Mouse (Mus musculus) embryonic fibroblast, embryonic 13.5 days (primary cell): ENCODE measurements at regions not wholly inside any gene's neighbourhood (a gene's known extent, or its start where the extent isn't known, plus 50 kb on each side); places are given as distances from the start of the nearest gene placed in this dataset.
A peak's percentile ranks its signal among the peaks of the same experiment; 100 is the strongest.

Experiments used
- H3K27ac ChIP-seq: 2 replicates; pipeline ENCODE4 v1.5.1; 2012; ENCODE audit warnings: low read length, control low read depth, inconsistent platforms; ENCODE audit not compliant: insufficient read depth
- H3K4me1 ChIP-seq: 2 replicates; pipeline ENCODE4 v1.6.1; 2011; ENCODE audit warnings: low read length; ENCODE audit not compliant: control insufficient read depth, insufficient read depth
- H3K4me3 ChIP-seq: 2 replicates; pipeline ENCODE4 v1.5.1; 2011; ENCODE audit warnings: mild to moderate bottlenecking, control low read depth, low read length; ENCODE audit not compliant: insufficient read depth
- CTCF ChIP-seq: IDR thresholded peaks from 2 replicates; pipeline ENCODE4 v1.5.1; 2011; ENCODE audit warnings: mild to moderate bottlenecking, control low read depth, low read length, moderate library complexity, borderline replicate concordance; ENCODE audit not compliant: insufficient read depth
- POLR2A ChIP-seq: IDR thresholded peaks from 2 replicates; pipeline ENCODE4 v1.6.1; 2011; ENCODE audit warnings: low read depth, mild to moderate bottlenecking, control low read depth, low read length, moderate library complexity

DNA sequence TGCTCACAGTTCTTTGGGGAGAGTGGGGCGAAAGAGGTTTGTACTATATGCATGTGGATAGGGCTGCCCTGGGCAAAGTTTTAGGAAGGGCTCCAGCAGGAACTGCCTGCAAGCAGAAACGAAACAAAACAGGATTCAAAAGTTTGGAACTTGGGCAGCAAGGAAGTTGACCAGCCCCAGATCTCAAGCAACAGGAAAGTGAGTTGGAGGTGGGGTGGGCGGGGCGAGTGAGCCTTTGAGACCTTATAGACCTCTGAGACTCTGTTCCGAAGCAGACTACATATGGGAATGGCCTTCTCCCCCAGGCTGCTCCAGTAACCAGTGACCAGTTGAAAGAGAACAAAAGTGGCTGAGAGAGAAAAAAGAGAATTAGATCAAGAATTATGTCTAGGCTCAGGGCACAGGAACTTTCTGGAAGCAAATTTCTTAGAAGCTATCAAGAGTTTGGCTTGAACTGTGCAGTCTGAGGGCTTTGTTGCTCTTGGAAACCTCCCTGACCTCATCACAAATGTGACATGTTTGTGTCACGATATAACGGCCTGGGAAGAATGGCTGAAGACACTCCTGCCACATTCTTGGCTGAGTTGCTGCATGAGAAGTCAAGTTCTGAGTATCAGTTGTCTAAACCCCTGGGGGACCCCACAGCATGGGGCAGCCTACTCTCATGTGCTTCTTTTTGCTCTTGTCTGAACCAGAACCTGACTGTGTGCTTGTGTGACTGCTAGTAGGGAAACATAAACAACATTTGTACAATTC is 156.4 kb downstream of the Tmx1 start:
- TF ChIP-seq POLR2A (no peak), CTCF (no peak)
- H3K4me3 ChIP-seq, result no peak overlapping the region
- H3K4me1 ChIP-seq, result peaks cover 2% of the 10 kb centered on the region; the same call in 1 of the 2 replicates
- peak overlapping the region; percentile 22; the same call in 1 of the 2 replicates for H3K27ac ChIP-seq

DNA sequence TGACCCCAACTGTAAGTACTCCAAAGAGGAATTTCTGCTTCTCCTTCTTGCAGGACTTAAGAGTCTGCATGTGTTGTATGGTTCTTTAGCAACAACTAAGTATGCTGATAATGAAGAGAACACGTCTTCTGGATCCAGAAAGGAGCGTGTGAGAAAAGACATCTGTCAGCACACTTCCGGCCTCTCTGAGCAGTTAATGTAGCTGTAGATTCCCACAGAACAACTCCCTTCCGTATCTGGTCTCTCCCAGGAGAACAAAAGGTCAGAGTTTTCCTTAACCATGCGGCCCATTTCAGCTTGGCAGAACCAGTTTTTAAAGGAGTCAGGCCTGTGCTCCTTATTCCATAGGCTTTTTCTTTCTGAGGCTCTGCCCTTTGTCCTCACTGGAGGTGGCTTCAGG is 159.0 kb downstream of the Tmx1 start:
- TF ChIP-seq CTCF (no peak), POLR2A (no peak)
- Histone ChIP-seq H3K27ac (no peak overlapping the region), H3K4me3 (no peak overlapping the region), H3K4me1 (peaks cover 16% of the 10 kb centered on the region)

DNA sequence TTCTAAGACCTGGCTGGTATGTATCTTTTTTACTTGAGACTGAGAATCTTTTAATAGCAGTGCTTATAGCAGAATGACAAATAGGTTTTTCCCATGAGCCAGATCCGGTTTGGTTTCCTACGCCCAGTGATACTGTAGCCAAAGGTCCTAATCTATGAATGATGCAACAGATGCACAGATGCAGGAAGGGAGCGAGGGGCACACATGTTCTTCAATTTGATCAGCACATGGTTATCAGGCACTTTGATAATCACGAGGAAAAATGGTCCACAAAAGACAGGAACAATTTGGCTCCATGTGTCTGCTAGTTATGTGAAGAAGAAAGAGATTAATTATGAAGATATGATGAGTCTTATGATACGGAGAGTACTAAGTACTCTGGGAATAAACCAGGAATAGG is 160.3 kb downstream of the Tmx1 start:
- Histone ChIP-seq H3K4me3 (no peak overlapping the region), H3K27ac (no peak overlapping the region; the same call in 1 of the 2 replicates), H3K4me1 (peaks cover 18% of the 10 kb centered on the region)
- TF ChIP-seq POLR2A, result no peak

DNA sequence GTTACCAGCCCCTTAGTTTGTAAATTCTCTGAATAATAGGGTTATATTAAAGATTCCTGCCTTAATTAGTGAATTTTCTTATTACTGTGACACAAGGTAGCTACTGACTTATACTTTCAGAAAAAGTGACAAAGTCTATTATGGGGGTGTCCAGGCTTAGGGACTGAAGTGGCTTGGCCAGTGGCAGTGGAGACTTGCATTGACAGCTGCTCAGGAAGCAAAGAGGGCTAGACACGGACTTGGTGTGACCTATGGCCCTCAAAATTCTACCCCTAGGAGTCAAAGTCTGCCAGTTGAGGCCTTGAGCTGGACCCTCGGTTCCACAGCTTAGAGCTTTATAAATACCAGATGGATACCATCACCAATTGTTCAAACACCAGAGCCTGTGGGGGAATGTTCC is 161.2 kb downstream of the Tmx1 start:
- no peak for TF ChIP-seq CTCF
- TF ChIP-seq POLR2A, result no peak
- Histone ChIP-seq H3K4me1 (peaks cover 18% of the 10 kb centered on the region), H3K4me3 (no peak overlapping the region), H3K27ac (peak overlapping the region; percentile 99)

DNA sequence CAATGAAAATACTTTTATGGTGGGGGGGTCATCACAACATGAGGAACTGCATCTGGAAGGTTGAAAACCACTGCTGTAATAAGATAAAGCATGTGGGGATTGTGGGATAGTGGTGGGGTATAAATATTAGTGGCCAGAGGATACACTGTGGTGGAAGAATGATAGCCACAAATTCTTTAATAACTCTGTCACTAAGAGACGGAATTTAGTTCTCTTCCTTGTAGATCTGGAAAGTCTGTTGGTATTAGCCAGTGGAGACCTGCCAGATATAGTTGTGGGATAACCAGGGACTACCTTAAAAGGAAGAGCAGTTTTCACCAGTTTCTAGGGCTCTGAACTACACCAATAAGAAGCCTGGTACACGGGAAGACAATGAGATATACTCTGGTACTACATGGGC is 161.8 kb downstream of the Tmx1 start:
- H3K4me1 ChIP-seq, result peaks cover 18% of the 10 kb centered on the region
- TF ChIP-seq CTCF, result no peak
- TF ChIP-seq POLR2A, result no peak
- H3K4me3 ChIP-seq, result no peak overlapping the region
- peak overlapping the region; percentile 99 for H3K27ac ChIP-seq

DNA sequence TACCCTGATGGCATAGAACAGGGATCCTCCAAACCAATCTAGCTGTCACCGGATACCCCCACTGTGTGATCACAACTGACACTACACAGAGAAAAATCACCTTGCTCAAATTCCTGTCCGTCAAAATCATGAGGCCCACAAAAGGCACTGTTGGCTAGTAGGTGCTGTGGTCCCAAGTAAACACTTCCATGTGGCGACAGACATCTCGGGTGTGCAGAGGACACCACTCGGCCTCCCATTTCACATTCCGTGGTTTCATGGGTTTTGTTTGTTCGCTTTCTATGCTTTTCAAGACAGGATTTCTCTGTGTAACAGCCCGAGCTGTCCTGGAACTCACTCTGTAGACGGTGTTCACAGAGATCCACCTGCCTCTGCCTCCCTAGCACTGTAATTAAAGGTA is 162.2 kb downstream of the Tmx1 start:
- Histone ChIP-seq H3K4me1 (peaks cover 18% of the 10 kb centered on the region), H3K4me3 (no peak overlapping the region), H3K27ac (peak overlapping the region; percentile 99)
- TF ChIP-seq POLR2A (peak; percentile 13; the same call in 1 of the 2 replicates), CTCF (no peak)

DNA sequence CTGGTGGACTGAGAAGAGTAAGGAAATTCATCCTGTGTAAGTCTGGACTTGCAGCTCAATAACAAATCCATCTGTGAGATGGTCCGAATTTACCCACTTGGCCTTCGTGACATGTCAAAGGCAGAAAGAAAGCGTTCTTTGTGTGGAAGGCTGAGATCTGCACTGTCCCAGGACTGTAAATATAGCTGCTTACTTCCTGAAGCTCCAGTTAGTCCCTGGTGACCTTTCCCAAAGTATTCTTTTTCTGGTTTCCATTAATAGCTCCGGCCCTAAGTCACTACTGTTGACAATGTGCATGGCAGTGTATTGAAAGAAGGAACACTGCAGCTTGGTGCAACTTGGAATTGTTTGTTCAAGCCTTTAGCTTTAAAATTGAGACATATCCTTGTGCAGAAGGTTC is 163.2 kb downstream of the Tmx1 start:
- TF ChIP-seq CTCF, result no peak
- TF ChIP-seq POLR2A, result no peak

DNA sequence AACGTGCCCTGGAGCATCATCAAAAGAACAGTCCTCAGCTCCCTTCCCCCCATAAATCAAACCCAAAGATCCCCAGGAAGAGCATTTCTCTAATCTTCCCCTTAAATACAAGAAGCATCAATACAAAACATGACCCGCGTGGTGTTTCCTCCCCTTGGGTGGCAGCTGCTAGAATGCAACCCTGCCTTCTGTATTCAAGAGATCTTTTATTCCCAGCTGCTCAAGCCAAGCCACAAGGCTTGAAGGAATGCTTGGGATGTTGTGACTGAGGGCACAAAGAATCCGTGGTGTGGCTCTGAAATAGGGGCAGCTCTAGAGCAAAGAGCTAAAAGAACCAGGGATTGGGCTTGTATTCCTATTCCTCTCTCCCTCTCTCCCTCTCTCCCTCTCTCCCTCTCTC is 163.6 kb downstream of the Tmx1 start:
- TF ChIP-seq POLR2A (no peak), CTCF (no peak)
- peak overlapping the region; percentile 99 for H3K27ac ChIP-seq
- peaks cover 18% of the 10 kb centered on the region for H3K4me1 ChIP-seq
- H3K4me3 ChIP-seq, result no peak overlapping the region

More for the DNA sequence above, 163.2 kb downstream of the Tmx1 start:
- Histone ChIP-seq H3K27ac (peak overlapping the region; percentile 99), H3K4me1 (peaks cover 18% of the 10 kb centered on the region), H3K4me3 (no peak overlapping the region)

DNA sequence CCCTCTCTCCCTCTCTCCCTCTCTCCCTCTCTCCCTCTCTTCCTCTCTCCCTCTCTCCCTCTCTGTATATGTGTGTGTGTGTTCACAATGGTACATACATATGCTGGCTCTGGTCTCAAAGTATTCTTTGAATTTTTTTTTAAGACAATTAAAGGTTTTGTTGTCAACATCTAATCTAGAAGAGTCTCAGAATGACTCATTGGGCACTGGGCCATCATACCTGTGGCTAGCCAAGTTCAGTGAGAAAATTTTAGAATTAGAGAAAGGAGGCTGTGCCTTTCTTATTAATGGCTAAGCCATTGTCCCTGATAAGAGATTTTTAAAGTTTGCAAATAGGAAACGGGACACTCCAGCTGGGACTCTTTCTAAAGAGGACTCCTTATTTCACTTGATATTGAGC is 164.1 kb downstream of the Tmx1 start:
- Histone ChIP-seq H3K4me1 (peaks cover 20% of the 10 kb centered on the region), H3K27ac (peak overlapping the region; percentile 84), H3K4me3 (no peak overlapping the region)
- TF ChIP-seq CTCF (no peak), POLR2A (no peak)

DNA sequence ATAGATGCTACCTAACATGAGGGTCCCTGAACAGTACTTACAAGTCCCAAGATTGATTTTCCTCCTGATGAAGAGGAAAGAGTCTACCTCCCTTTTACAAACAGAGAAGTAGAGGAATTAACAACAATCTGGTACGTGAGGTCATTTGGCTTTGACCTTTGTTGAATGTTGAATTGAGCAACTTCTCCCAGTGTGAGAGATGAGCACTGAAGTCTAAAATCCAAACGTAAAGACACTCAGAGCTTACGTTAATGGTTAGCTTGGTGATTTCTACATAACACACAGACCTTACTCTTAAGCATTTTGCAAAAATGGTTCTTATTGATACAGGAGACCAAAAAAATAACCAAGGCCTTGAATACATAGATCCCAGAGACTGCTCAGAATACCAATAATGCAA is 165.1 kb downstream of the Tmx1 start:
- TF ChIP-seq CTCF (no peak), POLR2A (no peak)
- peak overlapping the region; percentile 37; the same call in 1 of the 2 replicates for H3K27ac ChIP-seq
- H3K4me1 ChIP-seq, result peaks cover 22% of the 10 kb centered on the region

More for the DNA sequence above, 165.1 kb downstream of the Tmx1 start:
- no peak overlapping the region for H3K4me3 ChIP-seq
